Mouse (Mus musculus) c-Kit-positive CD71-positive TER-119-positive erythroid progenitor cells, embryonic 14.5 days (primary cell): ENCODE results near the gene Slc6a21.

Experiments
- DNase-seq: peaks from one replicate; pipeline ENCODE4 v3.0.0-alpha.2; 2013; ENCODE audit warnings: low spot score

The Slc6a21 gene

DNA sequence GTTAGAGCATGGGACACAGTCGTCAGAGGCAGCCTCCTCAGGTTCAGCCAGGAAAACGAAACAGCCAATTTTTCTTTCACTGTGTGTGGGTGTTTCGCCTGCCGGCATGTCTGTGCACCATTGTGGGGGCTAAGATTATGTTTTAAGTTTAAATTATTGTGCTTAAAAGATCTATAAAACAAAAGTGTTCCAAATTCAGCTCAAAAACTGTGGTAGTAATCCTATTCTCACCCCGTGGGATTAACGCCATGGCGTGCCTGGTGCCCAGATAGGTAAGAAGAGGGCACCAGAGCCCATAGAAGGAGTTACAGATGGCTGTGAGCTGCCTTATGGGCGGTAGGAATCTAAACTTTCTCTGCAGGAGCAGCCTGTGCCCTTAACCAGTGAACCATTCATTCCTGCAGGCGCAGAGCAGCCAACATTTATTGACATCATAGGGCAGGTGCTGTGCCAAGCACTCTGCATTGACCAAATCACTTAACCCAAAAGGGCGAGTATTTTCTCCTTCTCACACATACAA, 37.9 kb downstream of the Slc6a21 start:
- no peak for DNase-seq

DNA sequence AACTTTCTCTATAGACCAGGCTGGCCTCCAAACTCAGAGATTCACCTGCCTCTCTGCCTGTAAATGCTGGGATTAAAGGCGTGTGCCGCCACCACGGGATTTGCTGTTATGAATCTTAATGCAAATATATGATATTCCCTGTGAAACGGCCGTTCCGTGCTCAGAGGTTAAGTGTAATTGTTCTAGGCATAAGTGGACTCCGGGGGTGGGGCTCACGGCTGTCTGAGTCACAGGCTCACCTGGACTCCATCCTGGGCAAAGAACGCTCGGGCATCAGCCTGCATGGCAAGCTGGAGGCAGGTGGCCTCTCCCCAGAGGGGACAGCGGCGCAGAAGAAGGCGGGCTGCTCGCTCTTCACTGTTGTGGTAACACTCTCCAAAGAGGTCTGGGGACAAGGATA, 39.2 kb downstream of the Slc6a21 start:
- DNase-seq, result no peak

DNA sequence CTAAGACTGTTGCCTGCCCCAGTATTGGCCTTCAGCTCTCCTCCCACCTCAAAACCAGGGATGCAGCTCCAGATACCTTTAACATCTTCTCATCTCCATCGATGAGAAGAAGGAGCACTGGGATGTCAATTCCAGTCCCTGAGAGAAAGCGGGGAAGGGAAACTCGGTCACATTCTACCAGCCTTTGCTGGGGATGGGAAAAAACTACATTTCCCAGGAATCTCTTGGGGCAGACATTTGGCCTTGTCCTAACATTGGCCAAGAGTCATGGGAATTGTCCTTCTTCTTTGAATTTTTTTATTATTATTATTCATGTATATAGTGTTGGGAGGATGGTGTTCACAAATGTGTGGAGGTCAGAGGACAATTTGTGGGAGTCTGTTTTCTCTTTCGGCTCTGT, 44.9 kb downstream of the Slc6a21 start:
- DNase-seq, result no peak

GRCm38 (mm10) chr7:45323069-45323468, 45.8 kb downstream of the Slc6a21 start:
- no peak for DNase-seq

GRCm38 (mm10) chr7:45325800-45326199, 48.5 kb downstream of the Slc6a21 start:
- no peak for DNase-seq

DNA sequence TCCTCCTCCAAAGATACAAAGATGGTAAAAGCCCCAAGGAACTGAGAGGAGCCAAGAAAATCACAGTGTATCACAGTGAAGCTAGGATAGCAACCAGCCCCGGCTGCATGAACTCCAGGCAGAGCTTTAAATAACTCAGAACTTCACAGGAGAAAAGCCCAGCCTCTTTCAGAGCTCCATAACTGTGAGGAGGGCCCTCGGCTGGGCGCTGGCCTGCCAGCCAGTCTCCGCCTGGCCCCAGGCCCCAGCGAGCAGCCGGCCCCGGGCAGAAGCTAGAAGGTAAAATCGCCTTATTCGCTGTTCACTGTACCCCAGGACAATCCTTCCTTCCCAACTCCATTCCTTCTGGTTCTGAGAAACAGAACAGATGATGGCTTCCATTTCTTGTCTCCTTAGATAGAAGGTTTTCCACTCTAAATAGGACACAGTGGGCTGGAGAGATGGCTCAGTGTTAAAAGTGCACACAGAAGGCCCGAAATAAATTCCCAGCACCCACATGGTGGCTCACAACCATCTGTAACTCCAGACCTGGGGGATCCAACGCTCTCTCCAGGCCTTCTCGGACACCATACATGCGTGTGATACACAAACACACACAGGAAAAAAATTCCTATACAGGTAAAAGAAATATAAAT, 51.6 kb downstream of the Slc6a21 start:
- DNase-seq, result no peak

DNA sequence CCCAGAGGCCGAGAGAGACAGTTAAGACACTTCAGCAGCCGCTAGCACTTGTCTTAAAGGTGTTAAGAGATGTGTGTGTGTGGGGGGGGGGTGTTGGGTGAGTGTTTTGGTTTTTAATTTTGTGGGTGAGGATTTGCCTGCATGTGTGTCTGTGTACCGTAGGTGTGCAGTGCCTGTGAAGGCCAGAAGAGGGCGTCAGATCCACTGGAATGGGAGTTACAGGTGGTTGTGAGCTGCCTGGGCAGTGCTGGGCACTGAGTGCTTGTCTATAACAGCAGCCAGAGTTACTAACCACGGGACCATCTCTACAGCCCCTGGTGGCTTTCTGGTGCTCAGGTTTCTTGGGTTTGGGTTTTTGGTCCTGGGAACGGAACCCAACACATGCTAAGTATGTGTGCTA, 54.2 kb downstream of the Slc6a21 start:
- DNase-seq, result no peak

DNA sequence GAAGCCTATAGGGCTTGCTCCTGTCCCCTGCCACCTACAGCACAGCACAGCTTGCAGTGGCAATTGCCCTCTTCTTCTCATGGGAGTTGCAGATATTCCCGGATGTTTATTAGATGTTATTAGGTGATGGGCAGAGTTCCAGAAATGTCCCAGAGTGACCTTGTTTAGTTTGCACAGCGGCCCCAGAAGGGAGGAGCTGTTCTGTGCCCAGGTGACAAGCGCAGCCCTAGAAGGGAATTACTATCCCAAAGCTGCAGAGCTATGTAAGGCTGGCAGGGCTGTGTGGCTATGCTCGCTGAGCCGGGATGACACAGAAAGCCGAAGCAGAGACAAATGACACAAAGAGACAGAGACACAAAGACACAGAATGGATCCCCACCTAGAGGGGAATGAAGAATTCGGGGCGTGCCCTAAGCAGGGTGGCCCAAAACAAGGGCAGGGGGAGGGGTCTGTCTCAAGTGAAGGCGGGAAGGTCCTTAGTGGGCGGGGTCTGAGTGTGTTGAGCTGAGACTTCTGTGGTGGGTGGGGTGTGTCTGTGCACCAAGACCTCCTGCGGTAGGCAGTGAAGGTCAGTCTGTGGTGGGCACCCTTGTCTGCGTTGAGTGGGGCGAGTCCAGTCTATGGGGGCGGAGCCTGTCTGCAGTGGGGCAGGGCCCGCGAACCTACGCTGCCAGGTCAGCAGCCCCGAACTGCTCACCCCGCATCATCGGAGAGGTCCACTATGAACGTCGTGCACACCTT, 55.5 kb downstream of the Slc6a21 start:
- no peak for DNase-seq

- DNase-seq, result no peak
Observed at GRCm38 (mm10) chr7:45333431-45333982, 56.2 kb downstream of the Slc6a21 start, which contains the start of gene Trpm4. Gene Trpm4 (minus strand): TSS chr7:45333780.

DNA sequence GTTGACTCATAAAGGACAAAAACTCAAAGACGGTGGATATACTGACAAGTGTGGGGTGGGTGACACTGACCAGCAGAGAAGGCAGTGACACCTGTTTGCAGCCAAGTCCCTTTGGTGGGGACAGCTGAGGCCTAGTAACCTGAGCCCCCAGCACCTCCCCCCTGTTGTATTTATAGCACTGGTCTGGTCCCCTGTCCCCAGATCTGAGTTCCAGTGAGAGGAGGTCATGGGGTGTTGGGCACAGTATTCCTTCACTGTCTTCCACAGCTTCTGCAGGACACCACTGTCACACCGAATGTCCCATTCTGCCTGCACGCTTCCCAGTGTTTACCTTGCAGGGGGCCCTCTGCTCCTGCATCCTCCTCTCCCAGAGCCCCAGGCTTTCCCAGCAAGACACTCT, 57.3 kb downstream of the Slc6a21 start:
- DNase-seq, result no peak

DNA sequence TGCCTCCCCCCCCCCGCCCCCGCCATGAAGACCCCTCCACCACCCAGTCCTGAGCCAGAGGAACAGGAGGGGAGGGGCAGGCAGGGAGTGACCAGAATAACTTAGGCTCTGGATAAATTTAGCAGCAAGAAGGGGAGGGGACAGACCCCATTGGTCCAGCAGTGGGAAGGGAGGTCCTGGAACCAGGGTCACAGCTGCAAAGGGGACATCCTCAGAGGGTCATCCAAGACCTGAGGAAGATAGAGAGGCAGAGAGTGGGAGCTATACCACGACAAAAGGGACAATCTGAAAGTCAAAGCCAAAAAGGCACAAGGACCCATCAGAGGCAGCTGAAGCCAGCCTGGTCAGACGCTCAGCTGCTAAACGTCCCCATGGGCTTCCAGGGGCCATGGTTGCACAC, 57.7 kb downstream of the Slc6a21 start, which contains the start of gene Hrc:
Gene Hrc (plus strand): TSS at position 235 of the 400 bp plus-strand sequence.
- DNase-seq, result no peak

DNA sequence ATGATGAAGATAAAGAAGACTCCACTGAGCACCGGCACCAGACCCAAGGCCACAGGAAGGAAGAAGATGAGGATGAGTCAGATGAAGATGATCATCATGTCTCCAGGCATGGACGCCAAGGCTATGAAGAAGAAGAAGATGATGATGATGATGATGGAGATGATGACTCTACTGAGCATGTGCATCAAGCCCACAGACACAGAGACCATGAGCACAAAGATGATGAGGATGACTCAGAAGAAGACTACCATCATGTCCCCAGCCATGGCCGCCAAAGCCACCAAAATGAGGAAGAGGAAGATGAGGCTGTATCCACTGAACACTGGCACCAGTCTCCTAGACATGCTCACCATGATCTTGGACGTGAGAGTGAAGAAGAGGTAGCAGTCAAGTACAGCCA, 59.0 kb downstream of the Slc6a21 start:
- no peak for DNase-seq

- DNase-seq, result no peak
Observed at GRCm38 (mm10) chr7:45337469-45337868, 60.2 kb downstream of the Slc6a21 start.

GRCm38 (mm10) chr7:45338161-45338911, 61.0 kb downstream of the Slc6a21 start:
- no peak for DNase-seq
